Mouse (Mus musculus): Measurements from ENCODE around the gene Pkd2l1.

The Pkd2l1 gene

DNA sequence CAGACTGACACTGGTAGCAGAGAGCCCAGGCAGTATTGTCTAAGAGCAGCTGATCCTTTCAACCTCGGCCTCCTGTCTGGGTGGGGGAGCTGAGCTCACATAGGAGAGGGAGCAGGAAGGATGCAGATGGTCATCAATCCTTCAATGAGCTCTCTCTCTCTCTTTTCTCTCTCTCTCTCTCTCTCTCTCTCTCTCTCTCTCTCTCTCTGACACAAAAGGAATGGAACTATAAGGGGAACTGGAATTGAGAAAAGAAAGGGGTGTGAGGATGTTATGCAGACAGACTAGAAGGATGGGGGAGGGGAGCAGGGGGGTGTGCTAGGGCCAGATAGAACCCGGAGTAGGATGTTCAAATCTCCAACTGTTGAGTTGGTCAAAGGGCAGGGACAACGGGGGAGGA is at the start of gene Pkd2l1:
Gene Pkd2l1, minus strand, starts transcription at position 101 of the 400 bp plus-strand sequence.
- in situ Hi-C loops (cut with MboI, MseI), result loop anchor here (5.0 kb wide), 1 partner anchor 35 kb away; no protein-coding TSS in a partner anchor

DNA sequence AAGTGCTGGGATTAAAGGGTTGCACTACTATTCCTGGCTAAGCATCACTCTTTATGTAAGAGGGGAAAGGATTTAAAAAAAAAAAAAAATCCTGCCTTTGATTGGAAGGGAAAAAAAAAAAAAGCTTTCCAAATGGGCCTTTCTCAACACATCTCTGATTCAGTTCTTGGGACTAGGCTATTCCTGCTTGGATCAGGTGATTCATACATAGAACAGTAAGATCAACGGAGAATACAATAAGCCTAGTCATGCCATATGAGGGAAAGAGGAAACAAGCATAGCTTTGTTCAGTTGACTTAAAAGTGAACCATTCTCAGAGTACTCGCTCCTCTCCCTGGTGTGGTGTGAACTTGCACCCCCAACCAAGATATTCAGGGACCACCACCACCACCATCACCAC is 46.7 kb upstream of the Pkd2l1 start:
- in situ Hi-C loops (cut with MboI, MseI), result no loop called here

DNA sequence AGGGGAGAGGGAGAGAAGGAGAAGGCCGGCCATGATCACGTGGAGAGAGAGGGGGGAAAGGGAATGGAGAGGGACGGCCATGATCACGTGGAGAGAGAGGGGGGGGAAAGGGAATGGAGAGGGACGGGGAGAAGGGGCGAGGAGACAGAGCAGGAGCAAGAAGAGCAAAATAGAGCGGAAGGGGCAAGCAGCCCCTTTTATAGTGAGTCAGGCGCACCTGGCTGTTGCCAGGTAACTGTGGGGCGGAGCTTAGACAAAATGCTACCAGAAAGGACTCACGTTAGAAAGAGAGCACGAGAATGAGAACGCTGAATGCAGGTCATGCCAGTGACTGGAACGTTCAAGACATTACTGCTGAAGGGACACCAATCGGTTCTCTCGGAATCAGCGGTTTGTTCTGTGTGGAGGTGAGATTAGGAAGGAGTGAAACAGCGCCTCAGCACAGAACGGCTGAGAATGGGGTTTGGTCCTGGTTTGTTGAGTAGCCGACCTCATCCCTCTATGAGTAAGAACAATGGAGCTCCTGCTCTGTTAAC is 45.3 kb upstream of the Pkd2l1 start:
- in situ Hi-C loops (cut with MboI, MseI), result no loop called here

DNA sequence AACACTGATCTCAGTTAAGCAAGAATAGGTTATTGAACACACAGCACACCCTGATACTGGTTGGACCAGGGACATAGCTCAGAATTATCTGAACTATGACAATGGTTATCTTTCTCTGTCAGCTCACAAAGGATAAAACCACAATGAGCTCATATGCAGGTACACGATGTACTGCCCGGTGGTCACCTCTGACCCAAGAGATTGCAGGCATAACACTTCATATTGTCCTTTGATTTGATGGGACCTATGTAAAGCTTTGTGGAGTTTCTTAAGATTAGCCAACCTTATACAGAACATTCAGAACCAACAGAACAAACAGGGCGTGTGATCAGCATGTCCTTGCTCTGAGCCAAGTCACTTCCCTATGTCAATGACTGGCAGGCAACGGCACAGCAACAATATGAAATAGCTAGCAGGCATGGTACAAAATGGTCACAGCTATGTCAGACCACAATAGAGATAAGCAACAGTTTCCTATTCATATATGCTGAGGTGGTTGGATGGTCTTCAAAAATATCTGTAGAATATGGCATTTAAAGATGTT is 39.4 kb upstream of the Pkd2l1 start:
- in situ Hi-C loops (cut with MboI, MseI), result no loop called here

DNA sequence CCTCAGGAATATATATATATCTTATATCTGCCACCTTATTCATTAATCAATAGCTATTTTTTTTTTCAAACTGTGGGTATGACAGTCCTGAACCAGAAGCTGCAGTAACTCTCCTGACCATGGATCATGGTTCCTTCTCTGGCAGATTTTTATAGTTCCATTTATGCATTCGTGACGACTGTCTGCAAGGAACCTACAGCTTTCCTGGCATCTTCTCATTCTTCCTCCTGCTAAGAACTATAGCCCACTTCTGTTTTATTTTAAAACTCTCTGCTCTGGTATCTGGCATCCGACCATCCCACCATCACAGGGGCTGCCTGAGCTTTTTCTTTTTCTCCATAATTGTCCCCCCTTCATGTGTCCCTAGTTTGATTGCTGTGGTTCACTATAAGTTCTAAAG is 38.0 kb upstream of the Pkd2l1 start:
- in situ Hi-C loops (cut with MboI, MseI), result no loop called here

DNA sequence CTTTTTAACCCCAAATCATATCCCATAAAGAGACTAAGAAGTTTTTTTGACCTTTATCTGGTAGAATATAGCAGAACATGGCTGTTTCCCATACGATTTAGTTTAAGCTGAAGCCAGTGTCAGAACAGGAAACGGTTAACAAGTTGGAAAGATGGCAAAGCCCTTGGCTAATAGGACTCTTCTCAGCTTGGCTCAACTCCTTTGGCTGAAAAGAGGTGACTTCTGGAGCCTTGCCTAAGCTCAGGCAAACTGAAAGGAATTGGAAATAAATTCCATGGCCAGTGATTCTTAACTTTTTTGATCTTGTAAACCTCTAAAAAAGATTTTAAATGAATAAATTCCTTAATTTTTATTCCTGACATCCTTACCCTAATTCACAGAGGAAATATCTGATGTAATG is 37.5 kb upstream of the Pkd2l1 start:
- in situ Hi-C loops (cut with MboI, MseI), result loop anchor here (5.0 kb wide), 1 partner anchor 37 kb away; the partner anchor contains the start of gene Pkd2l1

DNA sequence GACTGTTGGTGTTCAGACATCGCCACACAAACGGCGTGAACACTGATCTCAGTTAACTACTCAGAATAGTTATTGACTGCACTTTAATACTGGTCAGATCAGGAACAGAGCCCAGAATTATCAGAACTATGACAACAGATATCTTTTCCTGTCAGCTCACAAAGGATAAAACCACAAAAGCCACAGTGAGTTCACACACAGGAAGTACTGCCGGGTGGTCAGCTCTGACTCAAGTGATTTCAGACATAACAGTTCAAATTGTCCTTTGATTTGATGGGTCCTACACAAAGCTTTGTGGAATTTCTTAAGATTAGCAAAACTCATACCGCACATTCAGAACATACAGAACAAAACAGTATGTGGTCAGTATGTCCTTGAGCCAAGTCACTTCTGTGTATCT is 33.5 kb upstream of the Pkd2l1 start:
- in situ Hi-C loops (cut with MboI, MseI), result loop anchor here (5.0 kb wide), 1 partner anchor 33 kb away; the partner anchor contains the start of gene Pkd2l1

DNA sequence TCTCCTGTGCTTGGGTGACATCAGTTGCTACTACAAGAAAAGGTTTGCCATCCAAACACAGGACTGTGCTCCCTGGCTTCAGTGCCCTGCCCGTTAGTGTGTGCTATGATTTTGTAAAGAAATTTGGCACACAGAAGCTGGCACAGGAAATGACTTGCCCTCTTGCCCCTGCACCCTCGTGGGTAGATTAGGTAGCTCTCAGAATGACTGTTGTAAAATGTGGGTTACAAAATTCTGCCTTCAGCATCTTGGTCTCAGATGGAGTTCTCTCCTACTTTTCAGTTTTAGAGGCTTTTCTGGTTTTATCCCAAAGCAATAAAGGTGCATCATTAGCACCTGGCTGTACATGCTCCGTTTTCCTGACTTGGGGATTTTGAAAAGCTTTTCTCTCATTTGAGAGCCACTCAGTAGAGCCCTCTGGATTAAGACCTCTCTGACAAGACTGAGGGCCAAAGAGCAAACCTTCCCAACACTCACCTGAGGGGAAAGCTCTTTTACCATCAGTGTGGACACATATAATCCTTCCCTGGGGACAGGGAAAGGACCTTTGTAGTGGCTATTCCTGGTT is 25.8 kb upstream of the Pkd2l1 start:
- in situ Hi-C loops (cut with MboI, MseI), result no loop called here

DNA sequence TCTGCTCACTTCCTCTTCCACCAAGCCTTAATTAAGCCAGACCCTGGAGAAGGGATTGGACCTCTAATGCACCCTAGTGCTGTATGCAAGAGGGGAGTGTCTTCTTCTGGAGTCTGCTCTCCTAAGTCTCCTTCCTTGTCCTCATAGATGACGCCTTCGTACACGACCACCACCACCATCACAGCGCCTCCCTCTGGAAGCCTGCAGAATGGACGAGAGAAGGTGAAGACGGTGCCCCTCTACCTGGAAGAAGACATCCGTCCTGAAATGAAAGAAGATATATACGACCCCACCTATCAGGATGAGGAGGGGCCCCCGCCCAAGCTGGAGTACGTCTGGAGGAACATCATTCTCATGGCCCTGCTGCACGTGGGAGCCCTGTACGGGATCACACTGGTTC is 23.0 kb upstream of the Pkd2l1 start:
- in situ Hi-C loops (cut with MboI, MseI), result no loop called here

DNA sequence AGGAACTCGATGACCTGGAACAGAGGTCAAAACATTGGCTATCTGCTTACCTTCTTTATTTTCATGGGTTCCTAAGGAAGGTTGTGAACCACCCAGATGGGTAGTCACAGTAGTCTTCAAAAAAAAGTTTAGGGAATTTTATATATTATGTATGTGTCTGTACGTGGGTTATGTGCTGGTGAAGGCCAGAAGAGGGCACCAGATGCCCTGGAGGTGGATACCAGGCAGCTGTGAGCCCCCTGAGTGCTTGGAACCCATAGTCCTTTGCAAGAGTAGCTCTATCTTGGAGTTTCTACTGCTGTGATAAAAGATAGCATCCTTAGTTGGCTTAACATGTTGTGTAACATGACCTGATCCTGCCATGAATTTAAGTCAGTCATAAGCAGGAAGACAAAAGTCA is 14.8 kb upstream of the Pkd2l1 start:
- in situ Hi-C loops (cut with MboI, MseI), result no loop called here

DNA sequence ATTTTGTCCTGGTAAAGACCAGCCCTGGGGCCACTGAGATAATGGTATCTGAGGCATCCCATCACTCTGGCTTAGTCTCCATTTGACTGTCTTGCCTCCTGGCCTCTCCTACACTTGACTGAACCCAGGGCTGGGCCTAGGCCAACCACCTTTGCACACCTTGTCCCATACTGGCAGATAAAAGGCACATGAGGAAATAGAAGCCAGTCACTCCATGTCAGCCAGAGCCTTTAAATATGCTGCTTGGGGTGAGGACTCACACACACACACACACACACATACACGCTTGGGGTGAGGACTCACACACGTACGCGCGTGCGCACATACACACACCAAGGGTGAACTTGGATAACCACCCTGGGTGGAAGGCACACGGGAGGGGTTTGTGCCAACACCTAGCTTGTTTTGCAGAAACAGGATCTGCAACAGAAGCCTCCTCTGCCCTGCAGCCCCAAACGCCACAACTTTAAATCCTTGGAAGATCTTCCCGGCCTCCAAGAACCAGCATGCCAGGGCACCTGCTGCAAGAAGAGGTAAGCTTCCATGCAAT is 10.8 kb upstream of the Pkd2l1 start, which contains the start of gene Scd3:
Gene Scd3, plus strand, starts transcription at position 255 of the 550 bp plus-strand sequence.
- in situ Hi-C loops (cut with MboI, MseI), result no loop called here

DNA sequence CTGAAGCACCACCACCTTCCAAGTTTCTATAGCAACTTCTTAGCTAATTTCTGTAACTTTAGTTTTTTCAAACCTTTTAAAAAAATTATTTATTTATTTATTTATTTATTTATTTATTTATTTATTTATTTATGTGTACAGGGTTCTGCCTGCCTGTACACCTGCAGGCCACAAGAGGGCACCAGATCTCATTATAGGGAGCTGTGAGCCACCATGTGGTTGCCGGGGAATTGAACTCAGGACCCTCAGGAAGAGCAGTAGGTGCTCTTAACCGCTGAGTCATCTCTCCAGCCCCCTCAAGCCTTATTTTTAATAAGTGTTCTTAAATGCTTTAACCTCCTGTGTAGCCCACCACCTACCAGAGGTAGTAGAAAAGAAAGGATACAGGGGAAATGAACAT is 6.7 kb upstream of the Pkd2l1 start:
- in situ Hi-C loops (cut with MboI, MseI), result no loop called here

DNA sequence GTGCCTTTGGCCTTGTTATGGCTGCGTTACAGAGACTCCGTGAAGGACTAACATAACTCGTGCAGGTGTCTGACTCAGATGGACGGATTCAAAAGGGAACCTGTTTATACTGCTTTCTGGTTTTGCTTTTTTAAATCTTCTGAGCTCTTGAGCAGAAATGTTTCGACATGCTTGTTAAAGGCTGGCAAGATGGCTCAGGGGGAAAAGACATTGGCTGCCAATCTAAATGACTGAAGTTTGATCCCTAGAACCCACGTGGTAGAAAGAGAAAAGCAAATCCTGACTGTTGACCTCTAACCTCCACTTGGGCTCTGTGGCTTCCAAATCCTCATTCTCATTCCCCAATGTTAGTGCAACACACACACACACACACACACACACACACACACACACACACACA is 6.3 kb upstream of the Pkd2l1 start:
- in situ Hi-C loops (cut with MboI, MseI), result no loop called here

DNA sequence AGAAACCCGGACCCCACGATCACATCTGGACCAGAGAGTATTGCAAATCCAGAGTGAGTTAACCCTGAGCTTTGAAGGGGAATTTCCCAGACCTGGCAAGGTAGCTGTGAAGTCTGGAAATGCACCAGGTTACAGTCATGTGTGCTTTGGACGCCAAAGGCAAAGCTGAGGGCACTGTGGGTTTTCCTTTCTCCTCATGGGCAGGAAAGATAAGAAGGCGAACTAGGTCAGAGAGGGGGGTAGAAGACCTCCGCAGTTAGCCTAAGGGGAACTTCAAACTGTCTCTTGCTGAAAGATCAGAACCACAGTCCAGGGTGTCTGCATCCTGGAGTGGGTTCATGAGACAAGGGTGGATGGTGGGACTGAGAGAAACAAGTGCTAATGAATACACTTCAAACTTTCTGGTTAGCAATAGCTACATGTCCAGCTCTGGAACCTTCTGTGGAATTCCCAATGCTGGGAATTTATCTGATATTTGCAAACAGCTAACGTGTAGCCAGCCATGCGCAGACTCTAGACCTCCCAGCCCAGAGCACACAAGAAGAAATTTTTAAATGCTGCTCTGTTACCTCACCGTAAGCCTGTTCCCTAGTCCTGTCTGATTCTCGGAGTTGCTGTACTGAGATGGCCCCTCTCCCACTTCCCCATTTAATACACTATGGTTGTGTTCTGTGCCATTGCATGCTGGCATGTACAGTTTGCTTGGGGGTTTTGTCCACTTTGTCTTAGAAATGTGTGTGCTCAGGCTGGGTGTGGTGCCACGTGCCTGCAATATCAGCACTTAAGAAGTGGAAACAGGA is 5.0 kb upstream of the Pkd2l1 start:
- in situ Hi-C loops (cut with MboI, MseI), result no loop called here

DNA sequence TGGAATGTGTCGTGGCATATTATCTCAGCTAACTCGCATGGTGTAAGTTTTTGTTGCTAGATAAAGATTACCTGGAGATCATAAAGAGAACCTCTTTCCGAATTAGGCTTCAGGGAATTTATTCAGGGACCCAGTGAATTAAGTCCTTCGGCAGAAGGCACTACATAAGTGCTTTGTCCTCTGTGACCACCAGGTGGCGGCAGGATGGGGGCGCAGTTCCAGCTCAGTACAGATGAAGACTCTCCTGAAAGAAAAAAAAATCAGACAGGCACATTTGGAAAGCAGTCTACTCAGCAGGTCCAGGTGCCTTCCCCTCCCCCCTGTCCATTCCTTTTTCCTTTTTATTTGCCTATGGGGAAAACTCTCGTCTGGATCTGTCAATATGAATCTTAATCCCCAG is 2.9 kb upstream of the Pkd2l1 start:
- in situ Hi-C loops (cut with MboI, MseI), result no loop called here

DNA sequence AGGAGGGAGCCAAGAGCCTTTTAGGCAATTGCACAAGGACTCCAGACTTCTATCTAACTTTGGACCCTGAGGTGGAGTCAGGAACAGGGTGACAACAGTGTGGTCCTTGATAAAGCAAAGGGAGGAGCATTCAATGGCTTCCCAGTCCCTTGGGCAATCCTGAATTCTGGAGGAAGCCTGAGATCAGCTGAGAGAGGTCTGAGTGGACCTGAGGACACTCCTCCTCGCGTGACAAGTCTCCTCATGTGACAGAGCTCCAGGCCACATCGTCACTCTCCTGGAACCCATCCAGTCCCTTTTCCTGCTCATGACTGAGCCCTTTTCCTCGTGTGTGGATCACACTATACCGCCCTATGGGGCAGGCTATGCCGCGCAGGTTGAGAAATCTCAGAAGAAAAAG is 1.7 kb upstream of the Pkd2l1 start:
- in situ Hi-C loops (cut with MboI, MseI), result loop anchor here (5.0 kb wide), 1 partner anchor 33 kb away; no protein-coding TSS in a partner anchor

DNA sequence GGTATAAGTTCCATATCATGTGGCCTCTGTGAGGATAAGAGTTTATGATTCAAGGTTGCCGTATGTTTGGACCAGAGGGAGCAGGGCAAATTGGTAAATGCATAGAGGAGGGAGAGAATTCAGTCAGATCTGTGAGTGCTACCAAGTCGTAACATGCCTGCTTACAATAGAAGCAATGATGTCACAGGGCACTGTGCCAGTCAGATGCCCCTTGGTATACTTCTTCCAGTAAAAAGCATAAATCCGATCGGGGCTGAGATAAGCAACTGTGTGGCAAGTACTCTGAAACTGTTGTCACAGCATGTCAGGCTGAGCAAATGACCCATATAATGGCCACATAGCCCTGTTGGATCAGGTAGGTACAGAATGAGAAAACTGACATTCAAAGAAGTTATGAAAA is 3.2 kb downstream of the Pkd2l1 start:
- in situ Hi-C loops (cut with MboI, MseI), result no loop called here

DNA sequence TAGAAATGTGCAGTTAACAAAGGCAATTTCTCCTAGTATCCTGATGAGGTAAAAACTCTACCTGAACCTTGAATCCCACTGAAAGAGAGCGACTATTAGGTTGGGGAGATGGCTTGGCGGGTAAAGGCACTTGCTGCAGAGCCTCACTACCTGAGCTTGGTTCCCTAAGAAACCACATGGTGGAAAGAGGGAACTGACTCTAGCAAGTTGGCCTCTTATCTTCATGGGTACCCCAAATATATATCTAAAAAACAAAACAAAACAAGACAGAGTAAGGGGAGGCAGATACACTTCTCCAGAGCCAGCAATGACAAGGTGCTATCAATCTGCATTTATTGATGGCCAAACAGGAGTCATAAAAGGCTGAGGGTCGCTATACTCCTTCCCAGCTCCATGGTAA is 8.3 kb downstream of the Pkd2l1 start:
- in situ Hi-C loops (cut with MboI, MseI), result no loop called here

DNA sequence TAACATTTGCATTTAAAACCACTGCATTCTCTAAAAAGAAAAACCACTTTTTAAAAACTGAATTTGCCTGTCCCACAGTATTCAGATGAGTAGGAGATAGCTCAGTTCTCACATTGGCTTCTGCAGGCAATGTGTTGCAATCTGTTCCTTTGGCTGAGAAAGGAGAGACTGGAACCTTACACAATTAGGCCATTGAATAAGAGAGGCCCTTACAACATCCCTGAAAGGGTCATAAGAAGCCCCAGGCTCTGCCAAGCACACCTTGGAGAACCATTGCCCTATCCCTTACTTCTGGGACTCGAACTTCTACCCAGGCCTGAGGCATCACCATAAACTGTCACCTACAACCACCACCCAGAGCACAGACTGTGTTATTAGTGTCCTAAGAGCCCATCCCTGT is 11.7 kb downstream of the Pkd2l1 start:
- in situ Hi-C loops (cut with MboI, MseI), result no loop called here

DNA sequence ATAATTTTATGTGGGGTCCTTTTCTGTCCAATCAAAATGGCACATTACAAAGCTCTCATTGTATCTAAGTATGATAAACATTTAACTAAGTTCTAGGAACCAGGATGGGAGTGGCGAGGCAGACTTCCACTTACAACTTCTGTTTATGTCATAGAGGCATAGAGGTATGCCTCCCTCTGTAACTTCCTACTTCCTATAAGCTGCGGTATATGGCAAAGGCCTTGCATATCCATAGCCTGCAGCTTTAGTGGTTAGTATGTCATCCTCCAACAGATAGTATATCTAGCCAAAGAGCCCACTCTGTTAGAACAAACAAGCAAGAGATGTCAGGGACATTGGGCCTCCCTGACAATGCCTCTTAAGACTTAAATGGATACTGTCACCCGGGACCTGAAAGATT is 15.5 kb downstream of the Pkd2l1 start:
- in situ Hi-C loops (cut with MboI, MseI), result no loop called here

DNA sequence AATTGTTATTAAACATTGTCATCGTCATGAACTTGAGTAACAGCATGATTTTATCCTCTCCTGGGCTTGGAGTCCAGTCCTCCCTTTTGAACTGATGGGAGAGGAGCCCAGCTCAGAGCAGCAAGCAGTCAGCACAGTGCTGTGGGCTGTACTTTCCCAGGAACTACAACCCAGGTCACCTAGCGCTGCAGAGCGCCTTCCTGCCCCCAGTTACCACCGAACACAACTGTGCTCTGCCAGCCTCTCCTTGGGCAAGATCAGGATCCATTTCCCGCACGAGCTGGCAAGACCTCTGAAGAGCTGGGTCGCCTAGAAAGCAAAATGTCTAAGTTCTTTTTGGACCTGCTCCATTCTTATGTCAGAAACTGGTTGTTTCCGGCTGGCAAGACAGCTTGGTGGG is 17.4 kb downstream of the Pkd2l1 start:
- in situ Hi-C loops (cut with MboI, MseI), result no loop called here

DNA sequence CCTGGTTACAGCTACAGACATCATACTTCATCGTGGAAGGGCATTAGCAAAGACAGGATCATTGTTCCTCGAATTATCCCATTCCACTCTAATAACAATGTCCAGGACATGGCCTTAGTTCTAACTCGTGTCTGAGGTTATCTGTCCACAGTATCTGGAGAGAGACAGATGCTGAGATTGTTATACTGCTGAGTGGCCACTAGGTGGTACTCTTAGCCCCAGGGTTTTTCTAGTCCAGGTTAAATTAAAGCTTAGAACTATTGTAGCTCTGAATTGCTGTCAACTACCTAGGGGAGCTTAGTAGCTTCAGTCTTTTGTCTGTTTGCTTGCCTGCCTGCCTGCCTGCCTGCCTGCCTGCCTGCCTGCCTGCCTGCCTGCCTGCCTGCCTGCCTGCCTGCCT is 30.7 kb downstream of the Pkd2l1 start:
- in situ Hi-C loops (cut with MboI, MseI), result no loop called here

Measured in T-helper 1 cell (primary cell).